Mouse (Mus musculus) E14TG2a.4 (cell line): ENCODE results near the gene Tsga10ip.
A peak's percentile ranks its signal among the peaks of the same experiment; 100 is the strongest.
"Not testable (repeated sequence)": the region's sequence is repeated elsewhere in the genome, so short reads cannot be mapped to it uniquely, and the experiment has no call there.

ENCODE experiments used
- H3K27me3 ChIP-seq: 2 replicates; pipeline ENCODE4 v1.6.1; 2014; ENCODE audit warnings: low read length, control low read depth; ENCODE audit not compliant: insufficient read depth
- H3K36me3 ChIP-seq: 2 replicates; pipeline ENCODE4 v1.6.1; 2014; ENCODE audit warnings: low read length, control low read depth; ENCODE audit not compliant: insufficient read depth
- H3K4me1 ChIP-seq: replicated peaks from 2 replicates; pipeline ENCODE4 v1.6.1; 2014; ENCODE audit warnings: low read depth, low read length, control low read depth
- H3K4me3 ChIP-seq: replicated peaks from 2 replicates; pipeline ENCODE4 v1.5.1; 2014; ENCODE audit warnings: mild to moderate bottlenecking, low read length
- H3K9me3 ChIP-seq: 2 replicates; pipeline ENCODE4 v1.6.1; 2014; ENCODE audit warnings: low read length, control low read depth
- CTCF ChIP-seq: conservative IDR thresholded peaks from 2 replicates; pipeline ENCODE4 v1.5.1; 2014; ENCODE audit warnings: low read length
- NANOG ChIP-seq: IDR thresholded peaks from 2 replicates; pipeline ENCODE4 v1.6.1; 2014; ENCODE audit warnings: borderline replicate concordance, low read length, mixed read lengths
- POU5F1 ChIP-seq: IDR thresholded peaks from 2 replicates; pipeline ENCODE4 v1.6.1; 2014; ENCODE audit warnings: low read length, borderline replicate concordance

Tsga10ip gene

DNA sequence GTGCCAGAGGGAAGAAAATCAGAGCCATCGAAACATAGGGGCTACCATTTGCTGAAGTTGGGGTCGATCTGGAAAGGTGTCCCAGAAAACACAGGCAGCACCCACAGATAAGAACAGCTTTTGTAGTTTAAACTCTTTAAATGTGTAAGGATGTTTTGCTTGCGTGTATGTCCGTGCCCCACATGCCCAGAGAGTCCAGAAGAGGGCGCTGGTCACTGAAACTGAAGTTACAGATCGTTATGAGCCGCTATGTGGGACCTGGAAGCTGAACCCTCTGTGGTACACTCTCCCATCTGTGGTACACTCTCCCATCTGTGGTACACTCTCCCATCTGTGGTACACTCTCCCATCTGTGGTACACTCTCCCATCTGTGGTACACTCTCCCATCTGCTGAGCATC is 4.8 kb upstream of the Tsga10ip start:
- Histone ChIP-seq H3K4me3 (peak overlapping the region; percentile 80), H3K9me3 (no peaks in the 10 kb centered on the region), H3K27me3 (no peaks in the 10 kb centered on the region), H3K4me1 (peaks cover 48% of the 10 kb centered on the region), H3K36me3 (no peaks in the 10 kb centered on the region)
- TF ChIP-seq CTCF (peak; percentile 51), NANOG (no peak)

DNA sequence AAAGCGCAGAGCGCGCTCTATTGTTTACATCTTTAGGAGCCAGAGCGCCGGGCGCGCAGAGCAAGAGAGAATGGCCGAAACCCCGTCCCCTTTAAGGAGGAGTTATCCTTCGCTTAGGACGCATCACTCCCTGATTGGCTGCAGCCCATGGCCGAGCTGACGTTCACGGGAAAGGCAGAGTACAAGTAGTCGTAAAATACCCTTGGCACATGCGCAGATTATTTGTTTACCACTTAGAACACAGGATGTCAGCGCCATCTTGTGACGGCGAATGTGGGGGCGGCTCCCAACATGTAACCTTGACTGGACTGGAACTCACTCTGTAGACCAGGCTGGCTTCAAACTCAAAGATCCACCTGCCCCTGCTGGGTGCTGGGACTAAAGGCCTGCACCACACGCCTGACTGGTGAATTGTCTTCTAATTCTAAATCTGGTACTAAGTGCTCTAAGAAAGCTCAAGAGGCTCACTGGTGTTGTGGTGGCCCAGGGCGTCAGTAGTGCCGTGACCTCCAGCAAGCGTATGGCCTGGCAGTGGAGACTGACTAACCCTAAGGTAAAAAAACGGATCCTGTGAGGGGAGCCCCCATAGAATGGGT is 4.3 kb upstream of the Tsga10ip start:
- peak overlapping the region; percentile 80 for H3K4me3 ChIP-seq
- H3K9me3 ChIP-seq, H3K36me3 ChIP-seq, H3K27me3 ChIP-seq: not testable (repeated sequence)
- peaks cover 43% of the 10 kb centered on the region for H3K4me1 ChIP-seq

DNA sequence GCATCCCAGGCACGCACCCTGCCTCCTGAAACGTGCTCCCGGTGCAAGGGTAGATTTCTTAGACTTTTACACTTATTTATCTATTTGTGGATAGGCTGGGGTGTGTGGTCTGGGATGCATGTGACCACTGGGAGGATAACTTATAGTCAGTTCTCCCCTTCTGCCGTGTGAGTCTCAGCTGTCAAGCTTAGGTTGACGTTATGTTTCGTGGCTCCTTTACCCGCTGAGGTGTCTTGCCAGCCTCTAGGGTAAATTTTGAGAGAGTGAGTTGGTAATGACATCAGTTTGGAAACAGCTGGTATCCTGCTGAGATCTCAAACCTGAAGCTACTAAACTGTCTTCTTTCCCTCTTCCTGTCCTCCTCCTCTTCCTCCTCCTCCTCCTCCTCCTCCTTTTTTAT is 3.6 kb upstream of the Tsga10ip start:
- Histone ChIP-seq H3K4me1 (peaks cover 45% of the 10 kb centered on the region), H3K9me3 (no peaks in the 10 kb centered on the region), H3K4me3 (peak overlapping the region; percentile 65), H3K36me3 (no peaks in the 10 kb centered on the region), H3K27me3 (no peaks in the 10 kb centered on the region)
- no peak for TF ChIP-seq CTCF

DNA sequence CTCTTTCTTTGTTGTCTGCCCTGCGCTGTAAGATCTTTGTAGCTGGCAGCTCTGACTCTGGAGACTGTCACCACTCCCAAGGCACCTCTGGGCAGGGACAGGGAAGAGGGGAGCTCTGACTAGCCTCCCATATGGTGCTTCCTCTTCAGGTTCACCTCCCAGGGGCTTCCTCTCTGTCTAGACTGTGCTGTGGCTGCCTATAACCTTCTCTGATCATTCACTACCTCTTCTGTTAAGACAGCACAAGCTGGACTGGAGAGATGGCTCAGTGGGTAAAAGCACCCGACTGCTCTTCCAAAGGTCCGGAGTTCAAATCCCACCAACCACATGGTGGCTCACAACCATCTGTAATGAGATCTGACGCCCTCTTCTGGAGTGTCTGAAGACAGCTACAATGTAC is 1.3 kb downstream of the Tsga10ip start:
- Histone ChIP-seq H3K4me3 (peak overlapping the region; percentile 49), H3K4me1 (peaks cover 23% of the 10 kb centered on the region)

DNA sequence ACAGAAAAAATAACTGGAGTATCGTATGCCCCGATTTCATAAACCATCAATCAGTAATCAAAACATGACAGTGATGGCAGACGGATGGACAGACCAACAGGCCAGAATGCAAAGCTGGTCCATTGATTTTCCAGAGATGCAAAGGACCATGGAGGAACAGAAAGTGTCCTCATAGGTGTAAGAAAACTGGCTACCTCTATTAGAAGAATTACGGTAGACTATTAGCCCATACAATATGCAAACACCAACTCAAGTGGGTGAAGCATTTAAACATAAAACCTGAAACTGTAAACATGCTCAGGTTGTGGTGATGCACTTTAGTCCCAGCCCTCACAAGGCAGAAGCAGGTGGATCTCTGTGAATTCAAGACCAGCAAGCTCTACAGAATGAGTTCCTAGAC is 7.0 kb downstream of the Tsga10ip start:
- peaks cover 53% of the 10 kb centered on the region for H3K4me1 ChIP-seq
- H3K36me3 ChIP-seq = peaks cover 27% of the 10 kb centered on the region
- TF ChIP-seq NANOG = no peak
- no peak for TF ChIP-seq CTCF
- no peak for TF ChIP-seq POU5F1
- no peaks in the 10 kb centered on the region for H3K9me3 ChIP-seq
- H3K4me3 ChIP-seq = no peak overlapping the region
- H3K27me3 ChIP-seq = no peaks in the 10 kb centered on the region

More for the DNA sequence above, 1.3 kb downstream of the Tsga10ip start:
- not testable (repeated sequence) for H3K36me3 ChIP-seq, H3K9me3 ChIP-seq, H3K27me3 ChIP-seq

DNA sequence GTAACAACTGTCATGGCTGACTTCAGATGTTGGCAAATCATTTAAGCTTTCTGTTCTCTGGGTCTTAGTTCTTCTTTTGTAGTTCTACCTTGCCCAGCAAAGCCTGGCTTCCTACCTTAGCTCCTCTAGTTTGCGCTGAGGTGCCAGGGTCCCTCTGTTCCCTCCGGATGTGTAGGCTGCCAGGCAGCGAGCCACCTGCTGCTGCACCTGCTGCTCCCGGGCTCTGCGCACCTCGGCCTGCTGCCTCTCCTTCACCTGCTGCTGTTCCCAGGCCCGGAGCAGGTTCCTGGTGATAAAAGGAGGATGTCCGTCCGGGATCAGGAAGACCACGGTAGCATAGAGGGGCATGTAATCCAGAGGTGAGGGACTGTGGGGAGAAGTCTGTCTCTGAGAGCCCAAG is 8.2 kb downstream of the Tsga10ip start:
- H3K4me1 ChIP-seq = peaks cover 54% of the 10 kb centered on the region
- TF ChIP-seq NANOG = no peak
- no peaks in the 10 kb centered on the region for H3K27me3 ChIP-seq
- H3K9me3 ChIP-seq = no peaks in the 10 kb centered on the region
- no peak overlapping the region for H3K4me3 ChIP-seq
- peaks cover 27% of the 10 kb centered on the region for H3K36me3 ChIP-seq

DNA sequence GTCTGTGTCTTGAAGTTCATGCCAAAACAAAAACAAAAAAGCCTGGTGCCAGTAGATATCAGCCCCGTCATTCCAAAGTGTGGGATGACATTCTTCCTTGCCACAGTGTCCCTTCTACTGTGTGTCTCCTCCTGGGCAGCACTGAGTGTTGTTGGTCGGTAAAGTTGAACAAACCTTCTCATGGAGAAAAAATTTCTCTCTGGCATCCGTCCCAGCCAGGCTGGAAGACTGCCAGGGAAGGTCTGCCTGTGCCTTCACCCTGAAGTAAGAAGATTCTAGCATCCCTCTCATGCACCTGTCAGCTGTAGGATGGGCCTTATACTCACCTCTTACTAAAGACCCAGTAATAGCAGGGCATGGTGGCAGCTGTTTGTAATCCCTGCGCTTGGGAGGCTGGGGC is 9.4 kb downstream of the Tsga10ip start:
- peaks cover 55% of the 10 kb centered on the region for H3K4me1 ChIP-seq
- H3K9me3 ChIP-seq = no peaks in the 10 kb centered on the region
- TF ChIP-seq POU5F1 (no peak), NANOG (no peak), CTCF (no peak)
- H3K4me3 ChIP-seq = no peak overlapping the region
- H3K36me3 ChIP-seq = peaks cover 27% of the 10 kb centered on the region
- no peaks in the 10 kb centered on the region for H3K27me3 ChIP-seq

DNA sequence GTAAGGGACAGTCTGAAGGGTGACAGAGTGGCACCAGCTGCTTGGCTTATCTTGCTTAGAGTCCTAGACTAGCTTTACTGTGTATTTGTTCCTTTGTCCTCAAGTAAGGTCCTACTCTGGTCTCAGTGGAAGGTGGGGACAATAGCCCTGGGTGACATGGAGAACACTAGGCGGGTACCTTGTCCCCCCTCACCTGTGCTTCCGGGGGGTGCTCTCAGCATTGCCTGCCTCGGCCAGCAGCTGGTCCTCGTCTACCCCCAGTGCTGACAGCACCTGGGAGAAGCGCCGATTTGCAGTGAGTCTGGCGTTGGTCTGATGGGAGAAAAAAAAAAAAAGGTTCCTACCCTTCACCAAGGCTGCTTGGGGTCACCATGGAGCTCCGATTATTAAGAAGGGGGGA is 11.9 kb downstream of the Tsga10ip start:
- peaks cover 72% of the 10 kb centered on the region for H3K4me1 ChIP-seq
- H3K4me3 ChIP-seq = peak overlapping the region; percentile 98
- H3K36me3 ChIP-seq = peaks cover 43% of the 10 kb centered on the region
- H3K9me3 ChIP-seq = no peaks in the 10 kb centered on the region
- TF ChIP-seq NANOG = no peak
- no peak for TF ChIP-seq CTCF
- TF ChIP-seq POU5F1 = no peak
- no peaks in the 10 kb centered on the region for H3K27me3 ChIP-seq

DNA sequence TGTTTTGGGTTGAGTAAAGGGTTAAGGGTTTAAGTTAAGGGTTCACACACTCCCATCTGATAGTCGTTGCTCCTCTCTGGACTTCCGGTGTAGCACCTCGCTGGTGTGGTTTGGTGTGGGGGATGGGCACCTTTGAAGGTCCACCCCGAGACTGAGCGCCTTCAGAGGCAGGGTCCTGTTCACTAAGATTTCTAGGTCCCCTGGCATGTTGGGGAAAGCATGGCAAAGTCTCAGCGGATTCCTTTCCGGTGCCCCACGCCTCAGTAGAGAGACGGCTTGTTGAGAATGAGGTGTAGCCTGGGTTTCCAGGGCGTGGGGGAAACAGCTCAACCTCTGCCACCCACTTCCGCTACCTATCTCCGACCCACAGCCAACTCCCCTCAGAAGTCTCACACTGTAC is 12.7 kb downstream of the Tsga10ip start:
- Histone ChIP-seq H3K4me3 (peak overlapping the region; percentile 98), H3K4me1 (peaks cover 75% of the 10 kb centered on the region), H3K36me3 (peaks cover 51% of the 10 kb centered on the region), H3K9me3 (no peaks in the 10 kb centered on the region), H3K27me3 (no peaks in the 10 kb centered on the region)
- TF ChIP-seq NANOG (no peak), POU5F1 (no peak)

DNA sequence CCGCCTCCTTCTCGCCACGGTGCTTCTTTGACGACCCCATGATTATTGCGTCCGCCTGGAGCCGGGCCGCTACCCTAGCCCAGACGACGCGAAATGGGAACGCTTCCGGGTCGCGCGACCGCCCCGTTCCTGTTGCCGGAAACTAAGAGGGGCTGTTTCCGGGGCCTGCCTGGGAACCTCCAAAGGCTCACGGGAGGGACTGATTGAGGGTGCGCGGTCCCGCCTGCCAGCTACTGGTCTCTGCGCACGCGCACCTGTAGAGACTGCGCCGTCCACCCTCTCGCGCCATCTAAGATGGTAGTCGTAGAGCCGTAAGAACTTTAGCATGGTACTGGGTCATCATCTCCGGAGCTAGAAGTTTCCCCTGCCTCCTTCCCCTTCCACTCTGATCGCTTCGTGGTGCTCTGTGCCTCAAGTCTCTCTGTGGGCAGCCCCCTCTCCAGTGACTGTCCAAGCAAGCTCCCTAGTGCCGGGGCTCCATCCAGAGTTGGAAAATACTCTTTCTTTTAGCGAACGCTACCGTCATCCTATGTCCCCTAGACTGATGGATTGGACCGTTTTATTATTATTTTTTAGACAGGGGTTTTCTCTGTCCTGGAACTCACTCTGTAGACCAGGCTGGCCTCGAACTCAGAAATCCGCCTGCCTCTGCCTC is 13.6 kb downstream of the Tsga10ip start, which contains the start of gene Sart1:
Sart1 (minus strand) TSS at position 116 of the 655 bp plus-strand sequence.
- Histone ChIP-seq H3K4me1 (peaks cover 78% of the 10 kb centered on the region), H3K4me3 (peak within 1 kb of the TSS; percentile 98), H3K36me3 (peaks cover 56% of the 10 kb centered on the region), H3K9me3 (no peaks in the 10 kb centered on the region), H3K27me3 (no peaks in the 10 kb centered on the region)
- TF ChIP-seq CTCF (no peak), POU5F1 (no peak), NANOG (no peak)
